Mouse (Mus musculus) brain, embryonic 14.5 days (tissue): Measurements from ENCODE around the gene Nbr1.

ENCODE experiments used
- CTCF ChIP-seq: fragments of 200-500 bp; IDR thresholded peaks from 2 replicates; pipeline ENCODE4 v1.5.1; 2012; ENCODE audit warnings: inconsistent platforms, mild to moderate bottlenecking, moderate library complexity, borderline replicate concordance; ENCODE audit not compliant: insufficient read depth, insufficient read length; ENCODE audit errors: extremely low read depth
- POLR2A ChIP-seq: fragments of 200-500 bp; IDR thresholded peaks from 2 replicates; pipeline ENCODE4 v1.6.1; 2012; ENCODE audit warnings: mild to moderate bottlenecking, inconsistent platforms, borderline replicate concordance; ENCODE audit not compliant: poor library complexity, insufficient read depth, insufficient read length, severe bottlenecking; ENCODE audit errors: extremely low read depth

DNA sequence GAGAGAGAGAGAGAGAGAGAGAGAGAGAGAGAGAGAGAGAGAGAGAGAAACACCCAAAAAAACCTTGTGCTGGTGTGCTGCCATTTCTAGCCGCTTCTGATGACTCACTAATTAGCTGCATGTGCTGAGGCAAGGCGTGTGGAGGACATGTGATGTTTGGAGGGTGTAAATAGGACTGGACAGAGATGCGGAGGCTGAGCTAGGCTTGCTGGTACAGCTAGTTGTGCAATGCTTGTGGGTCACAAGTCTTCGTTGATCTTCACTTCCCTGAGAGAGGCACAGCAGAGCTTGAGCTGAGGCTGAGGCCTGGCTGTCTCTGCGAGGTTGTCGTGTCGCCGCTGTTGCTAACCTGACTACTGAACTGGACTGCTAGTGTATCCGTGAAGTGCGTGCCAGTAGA, 35.7 kb downstream of the Nbr1 start:
- TF ChIP-seq CTCF (no peak), POLR2A (no peak)
